Mouse (Mus musculus): ENCODE results near the gene Cacna1a.
"Not testable (repeated sequence)": the region's sequence is repeated elsewhere in the genome, so short reads cannot be mapped to it uniquely, and the experiment has no call there.

Cacna1a gene

DNA sequence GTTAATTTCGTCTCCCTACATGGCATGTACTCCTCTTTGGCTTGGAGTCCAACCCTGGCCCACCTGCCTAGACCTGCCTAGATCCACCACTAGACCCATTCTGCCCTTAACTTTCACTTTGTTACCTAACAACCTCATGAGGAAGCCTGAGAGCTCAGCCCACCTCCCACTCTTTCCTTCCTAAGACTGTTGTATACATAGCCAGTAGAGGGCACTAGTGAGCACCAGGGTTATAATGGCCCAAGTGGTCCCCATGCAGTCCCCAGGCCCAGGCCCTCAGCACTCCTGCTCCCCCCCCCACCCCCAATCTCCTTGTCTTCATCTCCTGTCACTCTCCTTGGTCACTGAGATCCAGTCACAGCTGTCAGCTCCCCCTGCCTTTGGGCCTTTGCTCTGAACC, 86.2 kb downstream of the Cacna1a start:
- DNase-seq (ENCODE audit: low spot score), result no peak

DNA sequence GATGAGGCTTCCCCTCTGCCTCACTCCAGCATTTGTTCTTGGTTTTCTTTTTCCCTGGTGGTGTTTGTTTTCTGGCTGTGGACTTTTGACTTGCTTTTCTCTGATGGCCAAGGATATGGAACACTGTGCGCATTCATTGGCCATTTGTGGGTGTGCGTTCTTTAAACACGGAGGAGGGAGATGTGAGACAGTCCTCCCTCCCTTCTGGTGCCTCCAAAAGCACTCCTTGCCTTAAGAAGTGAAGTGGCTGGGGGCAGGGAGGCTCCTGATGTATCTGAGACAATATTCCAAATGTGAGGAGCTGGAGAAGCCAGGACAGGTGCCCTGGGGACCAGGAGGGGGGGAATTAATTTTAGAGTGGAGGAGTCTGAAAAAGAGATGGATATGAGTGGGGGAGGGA, 89.1 kb downstream of the Cacna1a start:
- DNase-seq (ENCODE audit: low spot score), result no peak

DNA sequence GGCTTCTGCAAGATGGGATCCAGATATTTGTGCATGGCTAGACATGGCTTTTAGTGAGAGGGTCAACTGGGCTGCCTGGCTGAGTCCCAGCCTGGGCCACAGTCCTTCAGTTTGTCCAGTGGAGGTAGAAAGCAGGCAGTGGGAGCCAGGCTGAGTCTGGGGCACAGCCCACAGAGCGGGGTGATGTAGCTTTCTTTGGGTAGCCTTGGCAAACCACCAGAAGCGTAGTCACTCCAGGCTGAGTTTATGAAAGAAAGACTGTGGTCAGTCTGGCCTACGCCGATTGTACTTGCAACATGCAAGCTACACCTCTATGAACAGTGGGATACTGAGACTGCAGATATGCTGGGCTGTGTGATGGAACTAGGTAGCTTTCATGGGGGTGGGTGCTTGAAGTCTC, 94.8 kb downstream of the Cacna1a start:
- no peak for DNase-seq (ENCODE audit: low spot score)

DNA sequence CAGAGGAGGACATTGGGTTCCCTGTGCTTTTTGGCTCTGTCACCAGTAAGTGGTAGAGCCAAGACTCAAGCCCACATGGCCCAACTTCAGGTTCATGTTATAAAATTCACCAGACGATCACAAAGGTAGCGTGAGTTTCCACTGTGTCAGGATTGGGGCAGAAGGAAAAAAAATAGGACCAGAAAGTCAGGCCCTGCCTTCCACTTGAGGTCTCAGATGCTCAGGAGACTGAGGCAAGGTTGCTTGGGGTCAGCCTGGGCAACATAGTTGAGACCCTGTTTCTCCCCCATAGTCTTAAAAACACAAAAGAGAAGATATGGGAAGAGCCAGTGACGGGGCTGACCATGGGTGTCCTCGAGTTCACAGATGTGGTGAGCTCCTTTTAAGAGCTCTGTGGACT, 97.1 kb downstream of the Cacna1a start:
- no peak for DNase-seq (ENCODE audit: low spot score)

DNA sequence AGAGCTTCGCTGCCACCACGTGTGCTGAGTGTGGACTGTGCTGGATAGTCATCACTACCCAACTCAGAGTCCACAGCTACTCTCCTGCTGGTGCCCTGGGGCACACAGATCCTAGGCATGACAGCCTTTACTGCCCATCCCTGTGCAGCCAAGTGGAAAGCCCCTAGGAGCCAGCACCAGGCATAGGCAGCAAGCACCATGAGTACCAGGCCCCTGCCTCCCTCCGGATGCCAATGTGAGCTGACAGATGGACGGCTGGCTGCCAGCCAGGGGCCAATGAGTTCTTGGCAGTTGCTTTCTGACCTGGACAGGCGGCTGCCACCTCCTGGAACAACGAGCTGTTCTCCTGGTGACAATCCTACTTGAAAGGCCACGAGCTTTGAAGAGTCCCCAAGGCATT, 97.6 kb downstream of the Cacna1a start:
- peak; percentile 75 for DNase-seq (ENCODE audit: low spot score)

DNA sequence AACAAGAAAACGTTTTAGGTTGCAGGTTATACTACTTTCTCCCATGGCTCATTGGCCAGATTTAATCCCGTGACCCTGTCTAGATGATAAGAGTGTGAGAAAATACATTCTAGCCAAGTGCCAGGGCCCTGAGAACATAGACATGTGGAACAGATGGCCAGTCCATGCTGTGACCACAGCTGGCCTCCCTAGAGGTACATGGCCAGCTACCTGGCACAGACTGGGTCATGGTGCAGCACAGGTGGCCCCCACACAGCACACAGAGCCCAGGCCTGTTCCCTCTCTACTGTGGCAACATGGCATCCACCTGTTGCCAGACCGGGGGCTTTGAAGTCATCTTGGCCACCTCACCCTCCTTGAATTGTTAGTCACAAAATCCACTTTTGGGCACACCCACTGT, 101.0 kb downstream of the Cacna1a start:
- no peak for DNase-seq (ENCODE audit: low spot score)

DNA sequence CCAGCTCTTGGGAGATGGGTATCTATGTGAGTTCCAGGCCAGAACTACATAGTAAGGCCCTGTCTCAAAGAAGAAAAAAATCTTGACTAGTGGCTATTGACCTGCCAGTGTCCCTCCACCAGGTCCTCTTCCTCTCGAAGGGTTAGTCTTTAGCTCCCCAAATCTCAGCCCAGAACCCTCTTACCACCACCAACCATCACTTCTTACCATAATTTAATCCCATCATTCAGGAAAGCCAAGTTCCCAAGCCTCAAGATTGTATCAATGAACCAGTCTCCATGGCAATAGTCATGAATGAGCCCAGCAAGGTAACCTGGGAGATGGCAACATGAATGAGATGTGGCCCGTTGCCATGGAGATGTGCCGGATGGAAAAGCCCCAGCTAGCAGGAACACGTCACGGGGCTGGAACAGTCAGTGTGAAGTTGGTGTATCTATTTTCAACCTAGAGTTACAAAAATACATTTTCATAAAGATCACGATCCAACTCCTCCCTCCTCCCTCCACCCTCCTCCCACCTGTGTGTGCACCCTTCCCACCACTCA, 106.4 kb downstream of the Cacna1a start:
- no peak for DNase-seq (ENCODE audit: low spot score)

DNA sequence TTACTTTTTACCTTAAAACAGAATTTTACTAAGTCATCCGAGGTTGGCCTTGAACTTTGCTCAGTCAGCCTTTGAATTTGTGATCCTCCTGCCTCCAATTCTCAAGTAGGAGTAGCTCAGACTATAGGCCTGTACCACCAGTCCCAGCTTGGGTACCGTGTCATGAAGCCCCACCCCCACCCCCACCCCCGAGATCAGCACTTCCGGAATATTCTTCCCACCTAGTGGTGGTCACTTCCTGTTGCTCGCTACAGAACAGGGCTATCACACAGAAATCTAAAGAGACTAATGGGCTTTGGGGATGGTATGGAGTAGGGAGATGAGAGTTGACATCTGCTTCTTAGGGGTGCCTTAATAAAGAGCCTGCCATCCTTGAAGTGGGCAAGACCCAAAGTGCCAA, 112.9 kb downstream of the Cacna1a start:
- DNase-seq (ENCODE audit: low spot score), result peak; percentile 74

DNA sequence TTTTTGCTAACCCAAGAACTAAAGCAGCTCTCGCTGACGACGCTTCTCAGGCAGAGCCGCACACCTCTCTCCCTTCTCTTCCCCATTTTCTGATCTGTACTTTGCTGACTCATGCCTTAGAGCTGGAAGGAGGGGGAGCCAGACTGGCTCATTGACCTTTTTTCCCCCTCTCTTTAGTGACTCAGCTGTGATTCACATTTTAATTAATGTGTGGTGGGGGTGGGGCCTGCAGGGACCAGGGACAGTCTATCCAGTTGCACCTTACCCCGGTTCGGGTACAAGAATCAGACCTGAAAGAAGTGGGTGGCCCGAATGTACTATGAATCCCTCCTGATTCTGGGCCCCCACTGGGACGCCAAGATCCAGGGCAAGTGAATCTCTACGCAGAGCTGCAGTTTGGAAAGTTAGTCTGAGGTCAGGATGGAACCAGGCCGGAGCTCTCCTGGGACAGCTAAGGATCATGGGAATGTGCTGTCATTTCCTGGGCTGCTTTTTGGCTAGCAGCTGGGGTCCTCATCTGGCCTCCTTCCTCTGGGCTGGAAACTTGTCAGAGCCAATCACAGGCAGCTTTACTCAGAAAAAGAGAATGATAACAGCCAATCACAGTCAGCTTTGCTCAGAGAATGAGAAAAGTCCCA, 113.5 kb downstream of the Cacna1a start:
- DNase-seq (ENCODE audit: low spot score), result peak; percentile 97

DNA sequence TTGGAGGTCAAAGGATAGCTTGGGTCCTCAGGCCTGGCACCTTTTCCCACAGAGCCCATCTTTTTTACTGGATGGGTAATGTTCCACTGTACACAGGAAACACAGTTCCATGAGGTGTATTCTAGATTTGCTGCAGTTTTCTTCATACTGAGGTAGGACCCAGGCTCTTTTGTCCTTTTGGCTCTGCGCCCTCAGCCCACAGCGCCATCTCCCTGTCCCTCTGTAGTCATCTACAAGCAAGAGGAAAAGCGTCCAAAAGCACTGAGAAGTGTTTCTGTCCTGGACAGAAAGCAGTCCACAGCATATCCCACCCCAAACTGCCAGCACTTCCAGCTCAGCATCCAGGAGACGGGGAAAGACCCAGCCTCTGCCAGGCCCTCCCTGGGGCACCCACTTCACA, 114.4 kb downstream of the Cacna1a start:
- DNase-seq (ENCODE audit: low spot score), result peak; percentile 21

DNA sequence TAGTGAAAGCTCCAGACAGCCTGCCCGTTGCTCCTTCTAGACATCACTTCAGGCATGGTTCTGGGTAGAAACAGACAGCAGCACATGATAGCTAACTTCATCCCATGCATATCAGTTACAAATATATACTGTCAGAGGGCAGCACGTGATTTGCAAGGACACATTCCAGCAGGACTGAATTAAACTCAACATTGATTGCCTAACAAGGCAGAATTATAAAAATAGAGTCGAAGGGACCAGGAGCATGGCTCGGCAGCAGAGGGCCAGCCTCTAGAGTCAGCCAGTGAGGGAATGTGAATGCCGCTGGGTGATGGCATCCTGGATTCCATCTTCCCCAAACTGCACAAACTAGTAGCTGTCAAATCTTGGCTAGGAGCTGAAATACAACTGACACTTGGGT, 119.0 kb downstream of the Cacna1a start:
- DNase-seq (ENCODE audit: low spot score), result no peak

DNA sequence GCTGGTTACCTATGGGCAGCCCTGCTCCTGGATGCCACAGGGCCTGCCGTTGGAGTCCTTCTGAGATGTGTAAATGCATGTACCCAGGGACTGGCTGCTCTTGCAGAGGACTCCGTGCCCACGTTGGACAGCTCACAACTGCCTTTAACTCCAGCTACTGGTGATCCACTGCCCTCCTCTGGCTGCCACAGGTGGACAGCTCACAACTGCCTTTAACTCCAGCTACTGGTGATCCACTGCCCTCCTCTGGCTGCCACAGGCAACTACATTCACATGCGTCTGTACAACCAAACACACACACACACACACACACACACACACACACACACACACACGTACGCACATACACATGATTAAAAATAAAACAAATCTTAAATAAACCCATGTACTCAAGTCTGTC, 121.5 kb downstream of the Cacna1a start:
- not testable (repeated sequence) for DNase-seq (ENCODE audit: low spot score)

DNA sequence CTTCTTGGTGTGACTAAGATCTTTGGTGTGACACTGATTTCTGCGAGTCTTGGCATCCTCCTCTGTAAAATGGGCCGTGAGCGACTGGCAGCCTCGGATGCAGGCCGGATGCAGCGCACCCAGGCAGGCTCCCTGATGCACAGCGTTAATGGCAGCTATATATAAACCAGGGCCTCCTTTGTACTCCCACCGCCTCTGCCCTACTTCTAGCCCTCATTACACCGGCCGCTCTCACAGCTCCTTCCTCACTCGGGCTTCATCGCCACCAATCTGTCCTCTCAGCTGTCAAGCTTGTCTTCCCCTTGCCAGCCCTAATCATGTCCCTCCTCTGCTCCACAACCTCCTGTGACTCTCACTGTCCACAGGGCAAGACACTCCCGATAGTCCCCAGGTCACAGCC, 123.4 kb downstream of the Cacna1a start:
- DNase-seq (ENCODE audit: low spot score), result no peak

DNA sequence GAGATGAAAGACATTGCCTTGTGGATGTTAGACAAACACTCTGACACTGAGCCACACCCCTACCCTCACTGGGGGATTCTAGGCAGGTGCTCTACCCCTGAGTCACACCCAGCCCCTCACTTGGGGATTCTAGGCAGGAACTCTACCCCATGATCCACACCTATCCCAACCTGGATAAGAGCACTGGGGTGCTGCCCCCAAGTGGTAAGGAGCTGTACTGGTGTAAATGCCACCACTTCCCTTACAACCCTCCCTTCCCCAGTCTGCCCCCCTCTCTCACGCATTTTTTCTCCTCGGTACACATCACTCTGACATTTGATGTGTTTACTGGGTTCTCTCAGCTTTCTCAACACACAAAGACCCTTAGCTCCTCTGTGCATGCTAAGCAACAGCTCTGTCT, 125.5 kb downstream of the Cacna1a start:
- peak; percentile 35 for DNase-seq (ENCODE audit: low spot score)

DNA sequence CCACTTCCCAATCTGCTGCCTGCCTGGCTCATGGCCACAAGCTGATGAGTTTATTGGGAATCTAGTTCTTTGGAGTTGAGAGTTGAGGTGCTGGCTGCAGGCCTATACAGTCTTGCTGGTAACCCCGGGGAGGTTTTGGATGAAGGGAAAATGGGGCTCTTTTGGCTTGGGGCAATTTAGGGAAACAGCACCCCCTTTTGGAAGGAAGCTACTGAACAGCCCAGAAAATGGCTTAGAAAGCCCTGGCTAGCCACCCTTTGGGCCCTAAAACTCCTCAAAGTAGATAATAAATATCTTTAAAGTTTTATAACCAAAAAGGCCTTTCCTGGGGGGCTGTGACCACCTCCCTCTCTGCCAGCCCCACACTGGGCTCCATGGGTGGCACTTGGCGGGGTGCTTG, 129.9 kb downstream of the Cacna1a start:
- DNase-seq (ENCODE audit: low spot score), result no peak

DNA sequence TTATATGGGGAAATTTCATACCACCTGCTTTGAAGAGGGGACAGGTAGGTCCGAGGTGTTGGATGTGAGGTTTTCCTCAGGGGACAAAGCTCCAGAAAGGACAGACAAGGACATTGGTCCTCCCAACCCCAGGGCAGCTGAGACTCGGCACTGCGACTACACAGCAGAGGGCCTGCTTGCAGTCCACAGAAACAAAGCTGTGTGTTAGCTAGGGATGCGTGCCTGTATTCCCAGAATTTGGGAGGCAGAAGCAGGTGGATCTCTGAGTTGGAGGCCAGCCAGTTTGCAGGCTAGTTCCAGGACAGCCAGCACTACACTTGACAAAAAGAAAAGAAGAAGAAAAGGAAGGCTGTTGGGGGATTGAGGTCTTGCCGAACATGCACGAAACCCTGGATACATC, 130.5 kb downstream of the Cacna1a start:
- no peak for DNase-seq (ENCODE audit: low spot score)

DNA sequence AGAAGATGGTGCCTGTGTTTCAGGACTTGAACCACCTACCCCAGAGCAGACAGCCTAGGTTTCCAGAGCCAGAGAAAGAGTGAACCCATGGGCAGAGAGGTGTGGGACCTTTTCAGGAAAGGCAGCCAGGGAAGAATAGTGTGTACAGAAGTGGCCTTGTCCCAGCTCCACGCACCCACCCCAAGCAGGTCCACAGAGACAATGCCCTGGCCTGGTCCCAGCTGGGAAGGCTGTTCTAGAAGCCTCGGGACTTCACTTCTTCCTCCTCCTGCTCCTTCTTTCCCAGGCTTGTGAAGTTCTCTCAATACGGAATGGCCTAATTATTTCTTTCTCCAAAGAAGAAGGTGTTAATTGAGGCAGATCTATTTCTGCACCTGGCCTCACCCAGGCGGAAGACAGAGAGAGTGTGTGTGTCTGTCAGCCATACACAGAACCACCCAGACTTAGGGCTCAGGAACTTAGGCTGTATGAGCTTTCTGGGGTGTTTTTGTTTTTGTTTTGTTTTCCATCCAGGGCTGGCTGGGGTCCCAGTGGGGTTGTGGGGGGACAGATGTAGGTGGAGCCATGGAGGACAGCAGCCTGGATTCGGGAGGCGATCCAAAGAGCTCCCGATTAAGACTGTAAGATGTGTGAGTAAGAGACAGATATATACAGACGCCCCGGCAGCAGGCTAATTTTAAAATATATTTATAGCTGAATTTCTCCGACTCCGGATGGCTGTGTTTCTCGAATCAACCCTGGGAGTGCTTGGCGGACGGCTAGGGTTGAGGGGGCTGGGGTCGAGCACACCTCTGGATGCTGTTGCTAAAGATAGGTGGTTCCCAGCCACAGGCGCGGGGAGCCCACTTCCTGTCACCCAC, 131.8 kb downstream of the Cacna1a start:
- DNase-seq (ENCODE audit: low spot score), result no peak

DNA sequence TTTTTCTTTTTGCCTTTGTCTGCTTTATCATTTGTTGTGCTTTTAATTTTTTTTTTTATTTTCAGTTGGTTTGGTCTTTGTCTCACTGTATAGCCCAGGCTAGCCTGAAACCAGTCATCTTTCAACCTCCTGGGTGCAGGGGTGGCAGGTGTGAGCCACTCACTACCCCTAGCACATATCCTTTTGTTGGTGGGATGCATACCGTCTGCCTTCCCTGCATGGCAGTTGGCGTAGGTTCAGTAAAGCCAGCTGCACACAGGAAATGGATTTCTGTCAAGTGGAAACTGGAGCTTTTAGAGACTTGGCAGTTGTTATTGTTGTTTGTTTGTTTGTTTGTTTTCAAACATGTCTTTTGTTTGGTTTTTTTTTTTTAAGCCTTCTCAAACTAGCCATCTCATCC, 132.8 kb downstream of the Cacna1a start:
- DNase-seq (ENCODE audit: low spot score), result no peak

DNA sequence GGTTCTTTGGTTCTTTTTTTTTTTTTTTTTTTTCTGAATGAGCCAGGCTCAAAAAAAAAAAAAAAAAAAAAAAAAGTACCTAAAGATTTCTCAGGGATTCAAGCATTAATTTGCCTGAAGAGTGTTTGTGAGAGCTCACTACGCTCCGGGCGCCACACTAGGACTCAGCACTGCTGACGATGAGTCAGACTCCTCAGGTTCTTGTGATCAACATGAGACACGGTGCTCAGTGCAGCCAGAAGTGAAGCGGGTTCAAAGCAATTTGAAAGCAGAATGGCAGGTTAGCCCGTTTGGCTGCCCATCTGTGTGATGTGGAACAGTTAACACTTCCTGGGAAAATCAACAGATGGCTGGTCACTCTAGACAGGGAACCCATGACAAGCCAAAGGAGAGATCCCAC, 139.8 kb downstream of the Cacna1a start:
- DNase-seq (ENCODE audit: low spot score), result no peak

DNA sequence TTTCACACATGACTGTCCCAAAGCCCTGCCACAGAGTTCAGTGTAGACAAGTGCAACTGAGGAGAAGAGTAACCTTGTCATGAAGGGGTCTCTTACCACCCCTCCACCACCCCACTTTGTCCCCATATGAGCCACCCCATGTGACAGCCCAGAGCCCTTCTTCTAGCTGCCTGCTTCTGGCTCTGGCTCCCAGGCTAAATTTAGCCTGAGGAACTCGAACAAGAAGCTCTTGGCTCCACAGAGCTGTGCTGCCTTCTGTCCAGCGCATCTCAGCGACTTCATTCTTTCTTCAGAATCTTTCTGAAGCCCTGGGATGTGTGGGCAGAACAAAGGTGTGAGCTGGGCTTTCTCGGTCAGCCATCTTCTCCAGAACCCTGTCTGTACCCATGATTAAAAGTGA, 141.3 kb downstream of the Cacna1a start:
- no peak for DNase-seq (ENCODE audit: low spot score)

DNA sequence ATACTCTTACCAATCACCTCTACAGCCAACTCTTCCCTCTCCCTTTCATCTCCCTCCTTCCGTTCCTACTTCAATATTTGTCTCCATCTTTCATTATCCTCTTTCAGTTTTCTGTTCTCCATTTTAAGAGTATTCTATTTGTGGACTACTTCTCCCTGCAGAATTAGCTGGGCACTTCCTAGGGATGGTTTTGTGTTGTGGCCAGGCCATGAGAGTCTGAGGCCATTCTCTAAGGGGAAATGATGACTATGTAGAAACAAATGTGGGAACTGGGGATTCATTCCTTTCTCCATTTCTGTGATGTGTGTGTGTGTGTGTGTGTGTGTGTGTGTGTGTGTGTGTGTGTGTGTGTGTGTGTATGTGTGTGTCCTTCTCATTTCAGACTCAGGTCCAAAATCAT, 144.5 kb downstream of the Cacna1a start:
- no peak for DNase-seq (ENCODE audit: low spot score)

DNA sequence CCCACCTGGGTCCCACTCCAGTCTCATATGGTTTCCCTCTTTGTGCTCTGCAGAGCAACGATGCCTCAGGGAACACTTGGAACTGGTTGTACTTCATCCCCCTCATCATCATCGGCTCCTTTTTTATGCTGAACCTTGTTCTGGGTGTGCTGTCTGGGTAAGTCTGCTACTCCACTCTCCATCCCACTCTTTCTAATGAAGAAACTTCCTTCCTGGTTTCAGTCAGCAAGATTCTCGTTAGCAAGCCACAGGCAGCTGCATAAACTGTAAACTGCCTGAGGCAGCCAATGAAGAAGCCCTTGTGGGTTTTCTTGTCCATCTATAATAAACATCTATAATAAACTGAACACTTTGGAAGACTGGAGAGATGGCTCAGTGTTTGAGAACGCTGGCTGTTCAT, 145.1 kb downstream of the Cacna1a start:
- no peak for DNase-seq (ENCODE audit: low spot score)

DNA sequence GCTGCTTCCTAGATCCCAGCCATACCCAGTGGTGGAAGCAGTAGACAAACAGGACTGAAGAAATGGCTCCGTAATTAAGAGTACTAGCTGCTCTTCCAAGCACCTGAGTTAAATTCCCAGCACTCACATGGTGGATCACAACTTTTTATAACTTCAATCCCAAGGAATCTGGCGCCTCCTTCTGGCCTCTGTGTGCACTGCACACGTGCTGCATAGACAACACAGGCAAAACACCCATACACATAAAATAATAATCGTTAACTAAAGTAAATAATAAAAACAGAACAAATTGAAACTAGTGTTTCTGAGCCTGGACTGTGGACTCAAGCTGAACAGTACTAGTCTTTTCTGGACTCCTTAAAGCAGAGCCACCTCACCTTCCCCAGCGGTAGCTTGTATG, 148.7 kb downstream of the Cacna1a start:
- DNase-seq (ENCODE audit: low spot score), result no peak

DNA sequence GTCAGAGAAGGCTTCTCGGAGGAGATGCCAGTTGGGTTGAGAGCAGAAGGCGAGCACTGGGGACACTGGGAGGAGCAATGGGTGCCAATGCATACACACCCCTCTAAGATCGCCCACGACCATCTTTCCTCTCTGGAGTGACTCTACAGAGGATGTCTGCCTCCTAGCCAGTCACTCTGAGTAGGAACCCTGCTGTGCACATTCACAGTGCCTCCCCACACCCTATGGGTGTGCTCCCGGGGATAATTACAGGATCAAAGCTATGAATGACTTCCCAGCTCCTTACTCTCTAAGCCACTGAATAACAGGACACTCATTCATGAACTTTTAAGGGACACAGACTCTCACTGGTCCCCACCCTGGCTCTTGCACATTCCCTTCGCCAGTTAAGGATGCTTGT, 151.1 kb downstream of the Cacna1a start:
- no peak for DNase-seq (ENCODE audit: low spot score)
